Mouse (Mus musculus): ENCODE results near the gene Ric3.
"Not testable (repeated sequence)": the region's sequence is repeated elsewhere in the genome, so short reads cannot be mapped to it uniquely, and the experiment has no call there.

DNA sequence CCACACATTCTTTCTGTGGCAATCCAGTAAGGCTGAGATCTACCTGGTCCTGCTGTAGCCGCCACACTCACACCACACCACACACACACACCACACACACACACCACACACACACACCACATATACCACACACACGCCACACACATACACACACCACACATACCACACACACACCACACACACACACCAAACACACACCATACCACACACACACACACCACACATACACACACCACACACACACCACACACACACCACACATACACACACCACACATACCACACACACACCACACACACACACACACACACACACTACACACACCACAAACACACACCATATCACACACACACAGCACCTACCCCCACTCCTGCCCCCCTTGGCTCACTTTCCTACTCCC is 8.2 kb upstream of the Ric3 start:
- not testable (repeated sequence) for TF ChIP-seq CTCF (IDR thresholded peaks at IDR 0.05; ENCODE audit: extremely low read depth, insufficient read depth, insufficient read length, insufficient replicate concordance); POLR2A (IDR thresholded peaks at IDR 0.05; ENCODE audit: low read depth, low read length)
